Mouse (Mus musculus) neural tube, embryonic 10.5 days (tissue): ENCODE measurements at regions not wholly inside any gene's neighbourhood (a gene's known extent, or its start where the extent isn't known, plus 50 kb on each side); places are given as distances from the start of the nearest gene placed in this dataset.
A peak's percentile ranks its signal among the peaks of the same experiment; 100 is the strongest.
"Not testable (repeated sequence)": the region's sequence is repeated elsewhere in the genome, so short reads cannot be mapped to it uniquely, and the experiment has no call there.

Experiments
- DNase-seq: peaks from one replicate; pipeline ENCODE4 v3.0.0-alpha.2; 2017; ENCODE audit warnings: low spot score; ENCODE audit errors: extremely low spot score

- DNase-seq: peak; percentile 80
Observed at GRCm38 (mm10) chr3:31603237-31603636, 293.1 kb upstream of the Slc7a14 start.

GRCm38 (mm10) chr3:31596581-31596980, 286.4 kb upstream of the Slc7a14 start:
- DNase-seq: not testable (repeated sequence)

GRCm38 (mm10) chr3:31585971-31586370, 275.8 kb upstream of the Slc7a14 start:
- no peak for DNase-seq

GRCm38 (mm10) chr3:31573849-31574248, 263.7 kb upstream of the Slc7a14 start:
- no peak for DNase-seq
